Mouse (Mus musculus): ENCODE measurements around the gene Ssc5d.

- TF ChIP-seq CTCF (IDR thresholded peaks at IDR 0.05; ENCODE audit: borderline replicate concordance, control insufficient read depth, extremely low read depth, insufficient read depth, low read length, poor library complexity) = no peak
- TF ChIP-seq POLR2A (IDR thresholded peaks at IDR 0.05; ENCODE audit: control insufficient read depth, extremely low read depth, insufficient read depth, low read length, poor library complexity) = no peak
Observed at GRCm38 (mm10) chr7:4925441-4926381, at the start of gene Ssc5d.

All from thymus, adult 2 months (tissue).